Mouse (Mus musculus) B cell, adult (primary cell): ENCODE data around the gene Ptger4. TPM values are rescaled to one million over a fixed set of nuclear protein-coding genes. Genes with fewer than 3 reads are reported as not detected.

Experiments
- total RNA-seq: library from RNA; stranded (reverse); gene quantifications from 4 replicates; pipeline ENCODE4 v1.2.4, GENCODE M21; 2023; ENCODE audit not compliant: inconsistent age

Ptger4 gene
- 48.6 to 58.3 TPM (median 53.6 TPM) in 4 replicates for total RNA-seq

GRCm38 (mm10) chr15:5243959-5244905, at the start of gene Ptger4:
Gene Ptger4, minus strand, starts transcription at chr15:5244187.

GRCm38 (mm10) chr15:5185366-5186292, 58.4 kb downstream of the Ptger4 start, which contains the start of gene Ttc33:
Gene Ttc33, plus strand, starts transcription at chr15:5185525.

Other genes with a start within 250 kb of the Ptger4 start
- not detected in 4 replicates for gene C7, start 180.4 kb downstream of the Ptger4 start, total RNA-seq
- 95.9 to 106 TPM (median 99.6 TPM) in 4 replicates for gene Card6, start 135.6 kb downstream of the Ptger4 start, total RNA-seq
- gene Rpl37, start 127.5 kb downstream of the Ptger4 start, total RNA-seq: 783 to 844 TPM (median 825 TPM) in 4 replicates
- 18.1 to 21.3 TPM (median 19.7 TPM) in 4 replicates for gene Prkaa1, start 100.3 kb downstream of the Ptger4 start, total RNA-seq
- 30.0 to 43.0 TPM (median 35.3 TPM) in 4 replicates for gene Ttc33, start 58.7 kb downstream of the Ptger4 start, total RNA-seq